Mouse (Mus musculus) kidney, embryonic 14.5 days (tissue): ENCODE data around the gene Pgghg. TPM values are rescaled to one million over a fixed set of nuclear protein-coding genes. Genes with fewer than 3 reads are reported as not detected.

Source experiments
- ATAC-seq: fragments of 200-750 bp; cut with Nextera tagmentation; 2 replicates; pipeline ENCODE4 v1.8.0; 2017; ENCODE audit warnings: moderate number of reproducible peaks, mild to moderate bottlenecking, moderate TSS enrichment, moderate library complexity; ENCODE audit not compliant: low FRiP score, low TSS enrichment
- H3K27ac ChIP-seq: fragments of 300-500 bp; sonication (generic); 2 replicates; pipeline ENCODE4 v1.5.1; 2014; ENCODE audit warnings: low read depth, mild to moderate bottlenecking, low read length, moderate library complexity, mixed read lengths
- H3K27me3 ChIP-seq: fragments of 300-500 bp; sonication (generic); 2 replicates; pipeline ENCODE4 v1.6.1; 2014; ENCODE audit warnings: mild to moderate bottlenecking, low read length; ENCODE audit not compliant: control insufficient read depth, insufficient read depth
- H3K36me3 ChIP-seq: fragments of 300-500 bp; sonication (generic); 2 replicates; pipeline ENCODE4 v1.6.1; 2014; ENCODE audit warnings: low read length, mixed read lengths; ENCODE audit not compliant: control insufficient read depth, insufficient read depth
- H3K4me1 ChIP-seq: fragments of 300-500 bp; sonication (generic); 2 replicates; pipeline ENCODE4 v1.6.1; 2014; ENCODE audit warnings: low read length, mixed read lengths; ENCODE audit not compliant: control insufficient read depth, insufficient read depth
- H3K4me2 ChIP-seq: fragments of 300-500 bp; sonication (generic); replicated peaks from 2 replicates; pipeline ENCODE4 v1.6.1; 2014; ENCODE audit warnings: low read depth, mild to moderate bottlenecking, low read length
- H3K4me3 ChIP-seq: fragments of 300-500 bp; sonication (generic); 2 replicates; pipeline ENCODE4 v1.5.1; 2014; ENCODE audit warnings: mild to moderate bottlenecking, low read length
- H3K9ac ChIP-seq: fragments of 300-500 bp; sonication (generic); 2 replicates; pipeline ENCODE4 v1.6.1; 2014; ENCODE audit warnings: low read depth, mild to moderate bottlenecking, low read length, moderate library complexity
- H3K9me3 ChIP-seq: fragments of 300-500 bp; sonication (generic); 2 replicates; pipeline ENCODE4 v1.6.1; 2016; ENCODE audit warnings: low read length; ENCODE audit not compliant: control insufficient read depth
- WGBS: fragments of 180-500 bp; shearing (Covaris S2); extraction: QIAGEN DNeasy Blood & Tissue Kit; methylation state at CpG from one replicate; pipeline ENCODE4 v1.1.7; 2014; 5-methylcytosine and 5-hydroxymethylcytosine counted together
- polyA plus RNA-seq: library from polyadenylated mRNA; unstranded; fragments of >200 nt; fragmentation: Nextera tagmentation; extraction: Ambion mirVana; gene quantifications from 2 replicates; pipeline ENCODE4 v1.2.1, GENCODE M21; 2014

The Pgghg gene
- polyA plus RNA-seq, 1 experiment from 2014 or later: 20.5 TPM

- H3K9me3 ChIP-seq: no peaks in the 10 kb centered on the region
- WGBS: 88% methylated on average over 17 of the region's 17 CpGs
- no peaks in the 10 kb centered on the region for H3K36me3 ChIP-seq
- no peak overlapping the region for H3K4me2 ChIP-seq
- H3K27ac ChIP-seq: no peak overlapping the region
- H3K4me3 ChIP-seq: no peak overlapping the region
- no peak overlapping the region for H3K9ac ChIP-seq
- no peaks in the 10 kb centered on the region for H3K27me3 ChIP-seq
- no peaks in the 10 kb centered on the region for H3K4me1 ChIP-seq
- ATAC-seq: no peak
Measured at GRCm38 (mm10) chr7:140987182-140988138, 46.3 kb downstream of the Pgghg start.

GRCm38 (mm10) chr7:140989022-140989421, 47.8 kb downstream of the Pgghg start:
- no peak overlapping the region for H3K27ac ChIP-seq
- no peaks in the 10 kb centered on the region for H3K4me1 ChIP-seq
- H3K9ac ChIP-seq: no peak overlapping the region
- WGBS: 86% methylated on average over 4 of the region's 4 CpGs
- no peaks in the 10 kb centered on the region for H3K27me3 ChIP-seq
- no peaks in the 10 kb centered on the region for H3K36me3 ChIP-seq
- no peaks in the 10 kb centered on the region for H3K9me3 ChIP-seq
- no peak for ATAC-seq
- no peak overlapping the region for H3K4me2 ChIP-seq
- no peak overlapping the region for H3K4me3 ChIP-seq

GRCm38 (mm10) chr7:140990185-140990584, 49.0 kb downstream of the Pgghg start:
- Histone ChIP-seq H3K36me3 (no peaks in the 10 kb centered on the region), H3K9me3 (no peaks in the 10 kb centered on the region), H3K27me3 (no peaks in the 10 kb centered on the region), H3K4me1 (no peaks in the 10 kb centered on the region), H3K4me2 (no peak overlapping the region), H3K4me3 (no peak overlapping the region), H3K9ac (no peak overlapping the region), H3K27ac (no peak overlapping the region)
- ATAC-seq: no peak
- 42% methylated on average over 6 of the region's 6 CpGs for WGBS

DNA sequence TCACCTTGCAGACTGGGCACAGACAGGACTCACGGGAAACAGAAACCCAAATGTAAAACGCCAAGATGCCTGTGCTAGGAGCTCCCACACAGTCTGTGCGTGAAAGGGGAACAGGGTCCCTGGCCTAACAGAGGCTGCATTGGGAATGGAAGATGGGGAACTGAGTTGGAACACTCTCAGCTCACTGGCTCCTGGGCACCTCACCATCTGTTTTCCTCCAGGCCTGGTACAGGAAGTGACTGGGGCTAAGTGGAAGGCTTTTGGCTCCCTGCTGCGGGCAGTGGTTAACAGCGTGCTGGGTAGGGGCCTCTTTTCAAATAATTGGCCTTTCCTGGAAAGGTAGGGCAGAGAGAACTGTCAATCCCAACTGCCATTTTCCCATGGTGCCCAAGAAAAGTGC, 49.4 kb downstream of the Pgghg start:
- Histone ChIP-seq H3K36me3 (no peaks in the 10 kb centered on the region), H3K9ac (no peak overlapping the region), H3K27me3 (no peaks in the 10 kb centered on the region), H3K4me3 (no peak overlapping the region), H3K9me3 (no peaks in the 10 kb centered on the region), H3K4me2 (no peak overlapping the region), H3K27ac (no peak overlapping the region), H3K4me1 (no peaks in the 10 kb centered on the region)
- 62% methylated on average over 5 of the region's 5 CpGs for WGBS
- ATAC-seq: no peak

DNA sequence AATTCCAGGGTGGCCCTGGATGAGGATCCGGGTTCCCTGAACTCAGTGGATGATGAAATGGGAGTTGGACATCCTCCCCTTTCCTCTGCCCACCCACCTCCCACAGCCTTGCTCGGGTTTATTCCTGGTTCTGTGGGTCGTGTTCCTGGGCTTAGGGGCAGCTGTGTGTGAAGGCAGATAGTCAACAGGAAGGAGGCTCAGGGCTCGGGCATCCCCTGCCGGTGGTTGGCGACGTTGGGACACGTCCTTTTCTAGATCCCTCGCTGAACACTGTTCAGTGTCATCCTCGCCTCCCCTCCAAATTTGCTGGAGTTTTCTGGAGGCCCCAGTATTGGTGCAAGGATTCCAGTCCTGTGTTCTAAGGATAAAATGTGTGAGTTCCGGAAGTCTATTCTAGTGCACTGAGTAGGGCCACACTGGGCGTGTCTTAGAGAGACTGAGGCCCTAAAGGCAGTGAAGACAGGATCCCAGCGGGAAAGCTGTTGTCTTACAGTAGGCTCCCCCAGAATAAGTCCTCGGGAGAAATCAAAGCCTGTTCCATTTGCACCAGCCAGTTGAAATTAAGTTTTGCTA, 50.0 kb downstream of the Pgghg start:
- Histone ChIP-seq H3K4me2 (no peak overlapping the region), H3K9ac (no peak overlapping the region), H3K4me1 (no peaks in the 10 kb centered on the region), H3K4me3 (no peak overlapping the region), H3K36me3 (no peaks in the 10 kb centered on the region), H3K27me3 (no peaks in the 10 kb centered on the region), H3K9me3 (no peaks in the 10 kb centered on the region), H3K27ac (no peak overlapping the region)
- no peak for ATAC-seq
- 80% methylated on average over 14 of the region's 14 CpGs for WGBS

Other genes starting within 250 kb of the Pgghg start
- not detected in 2 replicates for gene Olfr541, start 244.1 kb upstream of the Pgghg start, polyA plus RNA-seq
- 0.12 TPM in 1 of 2 replicates, not detected in the other for gene Cyp2e1, start 177.7 kb upstream of the Pgghg start, polyA plus RNA-seq
- 0.28 TPM in 1 of 2 replicates, not detected in the other for gene Syce1, start 153.5 kb upstream of the Pgghg start, polyA plus RNA-seq
- 1.4 and 2.1 TPM in 2 replicates for gene Zfp941, start 119.2 kb upstream of the Pgghg start, polyA plus RNA-seq
- 0.85 TPM in 1 of 2 replicates, not detected in the other for gene Urah, start 106.4 kb upstream of the Pgghg start, polyA plus RNA-seq
- gene Scgb1c1, start 95.8 kb upstream of the Pgghg start, polyA plus RNA-seq: not detected in 2 replicates
- gene Odf3, start 93.6 kb upstream of the Pgghg start, polyA plus RNA-seq: not detected in 2 replicates
- gene Gm45785, start 85.1 kb upstream of the Pgghg start, polyA plus RNA-seq: not detected in 2 replicates
- gene Ric8a, start 84.4 kb upstream of the Pgghg start, polyA plus RNA-seq: 40.8 and 49.4 TPM in 2 replicates
- 38.6 and 41.7 TPM in 2 replicates for gene Bet1l, start 83.8 kb upstream of the Pgghg start, polyA plus RNA-seq
- gene Psmd13, start 59.4 kb upstream of the Pgghg start, polyA plus RNA-seq: 148 and 226 TPM in 2 replicates
- gene Sirt3, start 59.1 kb upstream of the Pgghg start, polyA plus RNA-seq: 22.8 and 26.2 TPM in 2 replicates
- not detected in 2 replicates for gene Cox8b, start 40.9 kb upstream of the Pgghg start, polyA plus RNA-seq
- 0.17 and 0.61 TPM in 2 replicates for gene Nlrp6, start 20.5 kb upstream of the Pgghg start, polyA plus RNA-seq
- 2.2 and 2.6 TPM in 2 replicates for gene Ifitm5, start 8.9 kb downstream of the Pgghg start, polyA plus RNA-seq
- gene Gm45717, start 14.5 kb downstream of the Pgghg start, polyA plus RNA-seq: not detected in 2 replicates
- gene Ifitm2, start 14.6 kb downstream of the Pgghg start, polyA plus RNA-seq: 1,039 and 1,151 TPM in 2 replicates
- 54.4 and 61.4 TPM in 2 replicates for gene Ifitm1, start 25.8 kb downstream of the Pgghg start, polyA plus RNA-seq
- 154 and 166 TPM in 2 replicates for gene Ifitm3, start 69.4 kb downstream of the Pgghg start, polyA plus RNA-seq
- gene Ifitm6, start 76.5 kb downstream of the Pgghg start, polyA plus RNA-seq: 0.84 and 1.6 TPM in 2 replicates
- not detected in 2 replicates for gene Gm17387, start 87.7 kb downstream of the Pgghg start, polyA plus RNA-seq
- 13.7 and 14.4 TPM in 2 replicates for gene B4galnt4, start 119.7 kb downstream of the Pgghg start, polyA plus RNA-seq
- gene Pkp3, start 136.8 kb downstream of the Pgghg start, polyA plus RNA-seq: 4.0 and 4.3 TPM in 2 replicates
- gene Sigirr, start 159.2 kb downstream of the Pgghg start, polyA plus RNA-seq: 9.5 and 11.7 TPM in 2 replicates
- 3.0 and 4.4 TPM in 2 replicates for gene Ano9, start 176.4 kb downstream of the Pgghg start, polyA plus RNA-seq
- gene Ptdss2, start 181.0 kb downstream of the Pgghg start, polyA plus RNA-seq: 58.4 and 63.1 TPM in 2 replicates
- 116 and 122 TPM in 2 replicates for gene Rnh1, start 231.5 kb downstream of the Pgghg start, polyA plus RNA-seq